Mouse (Mus musculus) embryonic fibroblast, embryonic 13.5 days (primary cell): ENCODE data around the gene Babam2.

Experiments used
- CTCF ChIP-seq: IDR thresholded peaks from 2 replicates; pipeline ENCODE4 v1.5.1; 2011; ENCODE audit warnings: mild to moderate bottlenecking, control low read depth, low read length, moderate library complexity, borderline replicate concordance; ENCODE audit not compliant: insufficient read depth
- POLR2A ChIP-seq: IDR thresholded peaks from 2 replicates; pipeline ENCODE4 v1.6.1; 2011; ENCODE audit warnings: low read depth, mild to moderate bottlenecking, control low read depth, low read length, moderate library complexity

DNA sequence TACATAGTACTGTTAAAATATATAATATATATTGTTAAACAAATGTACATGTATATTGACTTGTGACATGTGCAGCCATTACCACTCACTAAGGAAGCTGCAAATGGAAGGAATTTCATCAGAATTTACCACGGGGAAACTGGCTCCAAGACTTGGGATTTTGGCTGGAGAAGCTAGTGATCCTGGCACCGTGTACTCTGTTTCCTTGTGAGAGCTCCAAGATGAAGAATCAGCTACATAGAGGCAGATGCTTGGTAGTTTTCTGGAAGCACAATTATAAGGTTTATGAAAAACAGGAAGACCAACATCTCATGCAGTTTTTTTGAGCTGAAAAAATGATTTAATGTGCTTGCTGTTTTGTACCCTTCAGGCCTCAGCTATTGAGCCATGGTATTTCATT lies 110.8 kb downstream of the Babam2 start:
- TF ChIP-seq CTCF (no peak), POLR2A (no peak)
